Mouse (Mus musculus): Measurements from ENCODE around the gene Ddi2. TPM values are rescaled to one million over a fixed set of nuclear protein-coding genes. Genes with fewer than 3 reads are reported as not detected.

Gene Ddi2
- polyA plus RNA-seq, 1 experiment from 2014 or later, result 16.6 TPM

DNA sequence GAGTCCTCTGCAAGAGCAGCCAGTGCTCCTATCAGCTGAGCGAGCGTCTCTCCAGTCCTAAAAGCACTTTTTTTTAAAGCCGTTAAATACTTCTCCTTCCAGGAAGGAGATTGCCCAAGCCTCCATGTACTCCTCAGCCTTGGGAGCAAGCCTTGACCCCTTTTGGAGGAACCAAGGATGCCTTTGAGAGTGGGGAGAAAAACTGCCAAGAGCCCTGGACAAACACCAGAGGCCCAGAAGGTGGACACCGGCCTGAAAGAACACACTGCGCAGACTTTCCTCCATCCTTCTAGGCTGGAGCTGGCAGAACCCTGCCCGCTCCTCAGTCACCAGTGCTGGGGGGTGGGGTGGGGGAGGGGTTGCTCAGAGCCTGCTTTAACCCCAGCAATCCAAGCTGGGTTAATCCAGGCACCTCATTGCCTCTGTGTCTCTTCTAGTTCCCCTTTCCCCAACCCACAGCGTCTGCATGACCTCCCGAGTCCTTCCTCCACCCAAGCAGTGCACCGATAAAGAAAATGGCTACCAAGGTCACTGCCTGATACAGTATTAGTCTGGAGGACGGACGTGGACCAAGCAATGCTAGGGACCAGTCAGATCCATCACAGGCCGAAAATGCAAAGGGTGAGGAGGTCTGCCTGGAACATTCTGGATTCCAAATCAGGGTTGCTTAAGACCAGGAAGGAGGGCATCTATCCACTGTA is 67.2 kb downstream of the Ddi2 start:
- in situ Hi-C loops (cut with MboI; ENCODE audit: low pct_unique_long_range_greater_than_20kb), result no loop called here
- CTCF ChIA-PET, result no interaction called here
- ATAC-seq (no peak), DNase-seq (ENCODE audit: low read depth, low spot score) (no peak)
- H3K27me3 ChIP-seq, result no peaks in the 10 kb centered on the region
- TF ChIP-seq CTCF (IDR thresholded peaks at IDR 0.05), result no peak
- POLR2A ChIA-PET, result no interaction called here

DNA sequence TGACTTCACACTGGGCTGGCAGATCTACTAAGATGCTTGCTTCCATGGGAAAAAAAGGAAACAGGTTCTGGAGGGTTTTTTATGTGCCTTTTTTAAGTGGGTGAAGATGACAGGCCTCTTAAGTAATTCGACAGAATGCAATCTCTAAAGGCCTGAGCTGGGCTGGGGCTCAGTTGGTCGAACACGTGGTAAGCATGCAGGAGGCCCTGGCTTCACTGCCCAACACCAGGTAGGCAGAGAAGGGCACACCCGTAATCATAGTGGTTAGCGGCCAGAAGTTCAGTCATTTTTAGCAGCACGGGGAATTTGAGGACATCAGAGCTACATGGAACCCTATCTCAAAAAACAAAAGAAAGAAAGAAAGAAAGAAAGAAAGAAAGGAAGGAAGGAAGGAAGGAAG is 68.7 kb downstream of the Ddi2 start:
- in situ Hi-C loops (cut with MboI; ENCODE audit: low pct_unique_long_range_greater_than_20kb), result no loop called here
- ChIA-PET CTCF (no interaction called here), POLR2A (no interaction called here)
- ATAC-seq (no peak), DNase-seq (ENCODE audit: low read depth, low spot score) (no peak)
- no peak for TF ChIP-seq CTCF (IDR thresholded peaks at IDR 0.05)
- no peaks in the 10 kb centered on the region for H3K27me3 ChIP-seq

DNA sequence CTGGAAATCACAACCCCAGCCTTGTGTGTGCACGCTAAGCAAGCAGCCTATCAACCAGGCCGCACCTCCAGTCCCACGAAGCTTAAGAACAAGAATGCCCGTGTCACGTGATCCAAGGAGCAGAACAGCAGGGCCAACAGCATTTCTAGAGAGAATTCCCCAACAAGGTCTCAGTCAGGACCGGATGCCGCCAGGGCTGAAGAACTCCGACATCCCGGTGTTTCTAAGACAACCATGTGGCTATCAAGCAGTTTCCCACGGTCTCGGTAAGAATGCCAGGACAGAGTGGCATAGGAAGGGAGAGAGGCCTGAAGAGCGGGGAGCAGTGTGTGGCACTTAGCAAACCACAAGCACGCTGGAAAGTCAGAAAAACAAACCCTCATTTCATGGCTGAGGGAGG is 69.4 kb downstream of the Ddi2 start:
- no peaks in the 10 kb centered on the region for H3K27me3 ChIP-seq
- DNase-seq (ENCODE audit: low read depth, low spot score) (no peak), ATAC-seq (no peak)
- in situ Hi-C loops (cut with MboI; ENCODE audit: low pct_unique_long_range_greater_than_20kb), result no loop called here
- CTCF ChIA-PET, result no interaction called here
- no peak for TF ChIP-seq CTCF (IDR thresholded peaks at IDR 0.05)
- POLR2A ChIA-PET, result no interaction called here

GRCm38 (mm10) chr4:141653044-141653443 is 70.2 kb downstream of the Ddi2 start:
- POLR2A ChIA-PET, result no interaction called here
- CTCF ChIA-PET, result no interaction called here
- ATAC-seq, result no peak
- TF ChIP-seq CTCF (IDR thresholded peaks at IDR 0.05), result no peak
- H3K27me3 ChIP-seq, result no peaks in the 10 kb centered on the region
- in situ Hi-C loops (cut with MboI; ENCODE audit: low pct_unique_long_range_greater_than_20kb), result no loop called here
- no peak for DNase-seq (ENCODE audit: low read depth, low spot score)

- ChIA-PET POLR2A (no interaction called here), CTCF (no interaction called here)
- in situ Hi-C loops (cut with MboI; ENCODE audit: low pct_unique_long_range_greater_than_20kb), result no loop called here
- H3K27me3 ChIP-seq, result no peaks in the 10 kb centered on the region
- DNase-seq (ENCODE audit: low read depth, low spot score) (no peak), ATAC-seq (no peak)
- no peak for TF ChIP-seq CTCF (IDR thresholded peaks at IDR 0.05)
These were observed 71.3 kb downstream of the Ddi2 start for GRCm38 (mm10) chr4:141651944-141652343.

DNA sequence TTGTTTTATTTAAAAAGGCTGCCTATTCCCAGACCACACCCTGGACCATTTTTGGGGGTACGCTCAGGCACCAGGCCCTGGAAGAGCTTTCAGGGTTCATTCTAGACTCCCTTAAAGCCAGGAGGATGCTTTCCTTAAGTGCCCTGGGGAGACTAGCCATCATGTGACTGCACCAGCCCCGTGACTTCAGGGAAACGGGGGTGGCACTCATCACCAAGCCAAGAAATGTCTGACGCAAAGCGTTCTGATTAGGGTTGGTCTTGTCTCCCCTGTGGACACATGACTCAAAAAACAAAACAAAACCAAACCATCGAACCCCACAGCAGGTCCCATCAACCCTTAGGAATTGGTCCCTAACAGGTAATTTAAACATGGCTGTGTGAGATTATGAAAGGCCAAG is 71.9 kb downstream of the Ddi2 start:
- in situ Hi-C loops (cut with MboI; ENCODE audit: low pct_unique_long_range_greater_than_20kb), result no loop called here
- no peak for TF ChIP-seq CTCF (IDR thresholded peaks at IDR 0.05)
- DNase-seq (ENCODE audit: low read depth, low spot score) (no peak), ATAC-seq (no peak)
- ChIA-PET CTCF (no interaction called here), POLR2A (no interaction called here)
- H3K27me3 ChIP-seq, result no peaks in the 10 kb centered on the region

DNA sequence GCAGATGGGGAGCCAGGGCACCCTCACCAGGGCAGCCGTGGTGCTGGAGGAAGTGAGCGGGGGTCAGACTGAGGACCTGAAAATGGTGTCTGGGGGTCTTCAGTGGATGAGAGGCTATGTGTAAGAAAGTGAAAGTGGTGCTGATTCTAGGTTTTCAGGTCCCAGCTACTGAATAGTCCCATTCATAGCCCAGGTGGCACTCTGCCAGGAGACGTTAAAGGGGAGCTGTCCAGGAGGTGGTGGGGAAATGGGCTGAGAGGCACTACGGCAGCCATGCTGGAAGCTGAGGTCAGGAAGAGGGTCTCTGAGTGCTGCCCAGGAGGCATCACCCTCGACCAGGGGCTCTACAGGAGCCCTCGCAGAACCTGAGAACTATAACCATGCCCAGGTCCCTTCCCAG is 74.0 kb downstream of the Ddi2 start:
- no peak for TF ChIP-seq CTCF (IDR thresholded peaks at IDR 0.05)
- POLR2A ChIA-PET, result no interaction called here
- H3K27me3 ChIP-seq, result no peaks in the 10 kb centered on the region
- in situ Hi-C loops (cut with MboI; ENCODE audit: low pct_unique_long_range_greater_than_20kb), result no loop called here
- CTCF ChIA-PET, result no interaction called here
- no peak for DNase-seq (ENCODE audit: low read depth, low spot score)
- no peak for ATAC-seq

GRCm38 (mm10) chr4:141648262-141648661 is 75.0 kb downstream of the Ddi2 start:
- CTCF ChIA-PET, result no interaction called here

GRCm38 (mm10) chr4:141647187-141647586 is 76.0 kb downstream of the Ddi2 start:
- in situ Hi-C loops (cut with MboI; ENCODE audit: low pct_unique_long_range_greater_than_20kb), result no loop called here
- CTCF ChIA-PET, result interaction anchor here (1.1 kb wide), 1 partner anchor 42 kb away, joined by 3 read pairs; no protein-coding TSS in a partner anchor
- TF ChIP-seq CTCF (IDR thresholded peaks at IDR 0.05), result no peak
- no peak for DNase-seq (ENCODE audit: low read depth, low spot score)
- POLR2A ChIA-PET, result no interaction called here
- H3K27me3 ChIP-seq, result no peaks in the 10 kb centered on the region
- ATAC-seq, result no peak

More at GRCm38 (mm10) chr4:141648262-141648661, 75.0 kb downstream of the Ddi2 start:
- ATAC-seq (no peak), DNase-seq (ENCODE audit: low read depth, low spot score) (no peak)
- no peaks in the 10 kb centered on the region for H3K27me3 ChIP-seq
- POLR2A ChIA-PET, result no interaction called here
- in situ Hi-C loops (cut with MboI; ENCODE audit: low pct_unique_long_range_greater_than_20kb), result no loop called here
- TF ChIP-seq CTCF (IDR thresholded peaks at IDR 0.05), result no peak

DNA sequence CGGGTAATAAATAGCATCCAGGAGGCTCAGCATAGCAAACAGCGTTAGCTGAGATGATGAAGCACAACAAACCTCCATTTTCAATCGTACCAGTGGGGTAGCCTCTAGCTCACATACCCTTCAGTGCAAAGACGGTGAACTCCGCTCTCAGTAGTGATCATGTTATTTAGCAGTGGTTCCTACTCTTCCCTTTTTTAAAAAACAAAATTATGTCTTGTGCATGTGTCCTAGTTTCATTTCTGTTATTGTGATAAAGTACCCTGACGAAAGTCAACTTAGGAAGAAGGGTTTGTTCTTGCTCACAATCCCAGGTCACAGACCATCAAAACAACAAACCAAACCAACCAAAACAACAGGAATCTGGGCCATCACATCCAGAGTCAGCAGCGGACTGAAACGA is 77.2 kb downstream of the Ddi2 start:
- no peak for ATAC-seq

DNA sequence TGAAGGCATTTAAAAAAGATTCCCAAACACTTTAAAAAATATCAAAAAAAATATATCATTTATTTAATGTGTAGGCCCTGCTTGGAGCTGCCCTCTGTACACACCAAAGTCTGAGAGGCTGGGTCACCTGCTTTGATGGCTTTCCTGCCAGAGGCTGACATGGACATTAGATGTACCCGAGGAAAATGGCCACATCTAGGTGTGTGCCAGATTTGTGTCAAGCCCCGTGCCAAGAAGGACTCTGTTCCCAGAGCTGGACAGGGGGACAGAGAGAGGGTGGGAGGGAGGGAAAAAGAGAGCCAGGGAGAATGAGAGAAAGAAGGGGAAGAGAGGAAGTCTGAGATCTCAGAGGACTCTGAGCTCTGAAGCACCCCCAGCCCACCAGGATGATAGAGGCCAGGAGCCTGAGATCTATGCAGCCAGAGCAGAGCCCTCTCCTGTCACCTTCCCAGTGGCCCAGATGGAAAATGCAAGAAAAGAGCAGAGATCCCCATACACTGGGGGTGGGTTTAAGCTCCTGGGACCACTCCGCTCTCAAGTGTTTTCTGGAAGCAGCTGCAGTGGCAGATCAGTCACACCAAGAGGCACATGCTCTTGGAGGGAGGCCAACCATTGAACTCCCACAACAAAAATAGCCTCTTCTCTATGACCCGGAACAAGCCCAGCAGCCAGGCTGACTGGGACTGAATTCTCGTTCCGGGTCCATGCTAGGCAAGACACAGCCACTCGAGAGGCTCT is 79.9 kb downstream of the Ddi2 start:
- DNase-seq (ENCODE audit: low read depth, low spot score), result peak; percentile 63
- in situ Hi-C loops (cut with MboI; ENCODE audit: low pct_unique_long_range_greater_than_20kb), result no loop called here
- no peak for TF ChIP-seq CTCF (IDR thresholded peaks at IDR 0.05)
- ChIA-PET CTCF (no interaction called here), POLR2A (no interaction called here)
- no peaks in the 10 kb centered on the region for H3K27me3 ChIP-seq
- ATAC-seq, result no peak

More for the DNA sequence above, 77.2 kb downstream of the Ddi2 start:
- in situ Hi-C loops (cut with MboI; ENCODE audit: low pct_unique_long_range_greater_than_20kb), result no loop called here
- no peak for DNase-seq (ENCODE audit: low read depth, low spot score)
- no peak for TF ChIP-seq CTCF (IDR thresholded peaks at IDR 0.05)
- ChIA-PET CTCF (no interaction called here), POLR2A (interaction anchor here (0.6 kb wide), 1 partner anchor 34 kb away, joined by 5 read pairs; no protein-coding TSS in a partner anchor)
- no peaks in the 10 kb centered on the region for H3K27me3 ChIP-seq
